Mouse (Mus musculus) heart, adult 2 months (tissue): ENCODE results near the gene Susd6.
"Not testable (repeated sequence)": the region's sequence is repeated elsewhere in the genome, so short reads cannot be mapped to it uniquely, and the experiment has no call there.

Source experiments
- CTCF ChIP-seq: fragments of 200-600 bp; IDR thresholded peaks from 2 replicates; pipeline ENCODE4 v1.8.1; 2022; ENCODE audit warnings: antibody characterized with exemption, mild to moderate bottlenecking, moderate library complexity
- EP300 ChIP-seq: fragments of 200-500 bp; IDR thresholded peaks from 2 replicates; pipeline ENCODE4 v1.6.1; 2011; ENCODE audit warnings: low read depth, low read length, control low read depth; ENCODE audit not compliant: insufficient read depth
- POLR2A ChIP-seq: fragments of 200-500 bp; IDR thresholded peaks from 2 replicates; pipeline ENCODE4 v1.6.1; 2011; ENCODE audit warnings: mild to moderate bottlenecking, low read depth, low read length, control low read depth; ENCODE audit not compliant: insufficient read depth

- TF ChIP-seq CTCF, POLR2A, EP300: not testable (repeated sequence)
Measured at GRCm38 (mm10) chr12:80789276-80789675, 1.0 kb upstream of the Susd6 start.
